Mouse (Mus musculus): ENCODE results near the gene Chfr.

The Chfr gene

DNA sequence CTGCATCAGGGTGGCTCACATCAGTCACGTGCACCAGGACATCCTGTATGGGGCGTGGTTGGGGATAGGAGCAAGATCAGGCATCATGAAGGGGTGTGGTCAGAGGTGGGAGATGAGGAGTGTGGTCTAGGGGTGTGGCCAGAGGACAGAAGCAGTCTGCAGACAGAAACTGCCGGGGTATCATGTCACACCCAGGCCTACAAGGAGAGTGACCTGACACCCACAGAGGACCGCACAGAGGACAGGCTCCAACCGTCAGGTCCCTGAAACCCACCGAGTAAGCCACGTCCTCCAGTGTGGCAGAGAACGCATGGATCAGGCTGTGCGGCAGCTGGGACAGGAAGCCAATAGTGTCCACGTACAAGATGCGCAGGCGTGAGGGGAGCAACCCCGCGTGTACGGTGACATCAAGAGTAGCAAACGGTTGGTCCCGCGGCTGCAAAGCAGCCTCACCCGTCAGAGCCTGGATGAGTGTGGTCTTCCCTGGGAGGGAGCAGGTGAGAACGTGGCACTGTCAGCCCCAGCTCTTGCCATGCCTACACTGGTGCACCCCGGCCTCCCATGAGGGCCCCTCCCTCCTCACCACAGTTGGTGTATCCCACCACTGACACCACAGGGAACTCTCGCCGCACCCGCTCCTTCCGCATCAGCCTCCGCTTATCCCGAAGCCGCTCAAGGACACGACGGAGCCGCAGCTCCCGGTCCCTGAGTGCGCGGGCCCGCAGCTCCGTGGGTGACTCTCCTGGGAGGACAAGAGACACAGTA lies 30.8 kb upstream of the Chfr start:
- TF ChIP-seq GATA4 (IDR thresholded peaks at IDR 0.05; ENCODE audit: insufficient replicate concordance, low read length) = no peak

DNA sequence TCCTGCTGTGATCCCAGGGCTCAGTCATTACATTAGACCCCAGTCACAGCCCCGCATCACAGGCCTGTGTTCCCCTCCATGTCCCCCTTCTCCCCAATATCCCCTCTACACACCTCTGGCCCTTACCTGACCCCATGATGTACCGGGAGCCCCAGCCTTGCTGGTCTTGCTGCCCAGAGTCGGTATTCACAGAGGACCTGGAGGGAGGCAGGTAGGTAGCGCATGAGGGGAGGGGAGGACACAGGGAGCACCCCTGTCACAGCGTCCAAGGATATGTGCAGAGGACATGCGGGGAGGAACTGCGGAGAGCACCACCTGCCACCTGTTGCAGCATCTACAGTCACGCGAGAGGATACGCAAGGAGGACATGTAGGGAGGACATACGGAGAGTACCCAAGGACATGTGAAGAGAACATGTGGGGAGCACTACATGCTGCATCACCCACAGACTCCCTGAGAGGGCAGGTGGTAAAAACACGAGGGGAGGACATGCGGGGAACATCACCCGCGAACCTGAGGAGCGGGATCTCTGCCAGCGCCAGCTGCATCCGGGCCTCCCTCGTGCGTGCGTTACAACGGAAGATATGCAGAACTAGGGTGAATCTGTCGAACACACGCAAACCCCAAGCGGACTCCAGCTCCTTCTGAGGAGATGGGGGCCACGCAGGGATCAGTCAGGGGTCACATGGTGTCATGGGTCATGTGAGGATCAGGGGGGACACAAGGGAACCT lies 29.3 kb upstream of the Chfr start:
- TF ChIP-seq GATA4 (IDR thresholded peaks at IDR 0.05; ENCODE audit: insufficient replicate concordance, low read length) = no peak

DNA sequence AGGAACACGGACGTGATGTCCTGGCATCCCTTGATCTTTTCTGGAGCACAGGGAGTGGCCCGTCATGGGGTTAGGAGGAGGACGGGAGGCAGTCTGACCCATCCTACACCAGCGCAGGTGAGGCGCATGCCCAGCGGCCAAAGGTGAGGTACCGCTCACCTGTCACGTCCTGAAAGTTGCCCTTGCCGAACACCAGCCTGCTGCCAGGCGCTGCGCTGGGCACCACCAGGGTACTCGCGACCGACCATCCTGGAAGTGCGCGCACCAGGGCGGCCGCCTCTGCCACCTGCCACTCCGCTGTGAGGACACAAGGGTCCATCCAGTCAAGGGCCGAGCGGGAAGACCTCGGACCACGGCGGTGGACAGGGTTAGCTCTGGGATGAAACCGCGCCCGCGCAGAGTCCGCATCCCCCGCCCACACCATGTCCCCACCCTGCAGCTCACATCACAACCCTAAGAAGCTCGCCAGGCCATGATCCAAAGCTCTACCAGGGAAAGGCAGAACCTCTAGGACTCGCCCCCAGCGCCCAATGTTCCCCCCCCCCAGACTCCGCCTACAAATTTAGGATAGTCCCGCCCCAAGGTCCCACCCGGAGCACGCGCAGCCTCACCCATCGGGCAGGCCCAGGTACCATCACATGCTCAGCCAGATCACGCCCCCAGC lies 28.6 kb upstream of the Chfr start:
- no peak for TF ChIP-seq GATA4 (IDR thresholded peaks at IDR 0.05; ENCODE audit: insufficient replicate concordance, low read length)

DNA sequence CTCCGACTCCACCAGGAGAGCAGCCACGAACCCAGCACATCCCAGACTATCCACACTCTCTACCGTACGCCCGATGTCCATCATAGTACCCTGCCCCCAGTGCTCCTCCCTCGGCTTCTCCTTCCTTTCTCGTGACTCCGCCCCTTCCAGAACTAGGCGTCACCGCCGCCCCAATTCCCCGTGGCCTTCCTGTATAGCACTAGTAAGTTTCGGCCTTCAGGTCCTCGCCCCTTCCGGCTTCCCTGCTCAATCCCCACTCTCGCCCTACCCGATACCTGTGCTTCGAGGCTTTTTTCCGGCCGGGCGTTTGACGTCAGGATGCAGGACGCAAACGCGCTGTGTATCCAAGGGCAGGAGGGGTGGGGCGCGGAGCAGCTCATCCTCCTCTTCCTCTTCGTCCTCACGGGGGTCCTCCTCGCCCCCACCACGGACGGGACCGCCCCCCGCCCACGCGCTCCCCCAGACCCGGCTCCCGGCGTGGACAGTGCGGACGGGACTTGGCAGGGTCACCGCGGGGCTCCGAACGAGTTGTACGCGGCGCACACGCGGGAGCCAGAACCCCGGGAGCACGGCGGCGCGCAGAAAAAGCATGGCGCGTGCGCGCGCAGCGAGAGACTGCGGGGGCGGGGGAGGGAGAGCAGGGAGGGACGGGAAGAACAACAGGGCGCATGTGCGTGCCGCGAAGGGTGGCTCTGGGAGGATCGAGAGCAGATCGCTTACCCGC lies 27.9 kb upstream of the Chfr start, which contains the start of gene Gtpbp6:
Gene Gtpbp6, minus strand, starts transcription at position 617 of the 724 bp plus-strand sequence.
- TF ChIP-seq GATA4 (IDR thresholded peaks at IDR 0.05; ENCODE audit: insufficient replicate concordance, low read length) = no peak

DNA sequence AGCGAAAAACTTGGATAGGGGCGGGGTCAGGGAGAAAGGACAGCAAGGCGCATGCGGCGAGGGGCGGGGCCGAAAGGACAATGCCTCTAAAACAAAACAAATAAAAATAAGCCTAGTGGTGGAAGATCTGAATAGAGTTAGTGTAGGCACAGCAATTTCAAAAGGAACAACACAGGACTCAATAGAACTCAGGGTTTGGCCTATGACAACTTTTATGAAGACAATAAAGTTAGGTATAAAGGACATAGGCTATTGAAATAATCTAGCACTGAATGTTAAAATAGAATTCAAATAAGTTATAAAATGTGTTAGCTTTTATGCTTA lies 27.4 kb upstream of the Chfr start:
- no peak for TF ChIP-seq GATA4 (IDR thresholded peaks at IDR 0.05; ENCODE audit: insufficient replicate concordance, low read length)

DNA sequence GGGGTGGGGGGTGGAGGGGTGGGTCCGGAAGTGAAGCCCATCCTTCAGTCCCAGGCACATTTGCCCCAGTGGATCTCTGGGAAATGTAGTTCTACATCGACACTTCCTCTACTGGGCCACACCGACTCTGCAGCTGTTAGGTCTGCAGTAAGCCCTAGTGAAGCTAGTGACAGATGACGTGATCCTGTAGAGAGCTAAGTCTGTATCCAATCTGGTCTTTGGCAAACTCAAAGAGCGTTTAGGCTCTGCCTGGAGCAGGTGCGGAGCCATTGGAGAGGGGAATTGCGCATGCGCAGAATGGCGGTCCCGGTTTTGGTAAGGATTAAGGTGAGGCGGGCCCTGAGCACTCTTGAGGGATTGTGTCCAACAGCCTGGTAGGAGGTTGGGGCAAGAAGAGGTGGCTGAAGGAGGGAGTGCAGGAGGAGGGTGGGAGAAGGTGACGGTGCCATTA lies 25.6 kb upstream of the Chfr start, which contains the start of gene Zfp605:
Gene Zfp605, plus strand, starts transcription at position 102 of the 451 bp plus-strand sequence.
- TF ChIP-seq GATA4 (IDR thresholded peaks at IDR 0.05; ENCODE audit: insufficient replicate concordance, low read length) = no peak

DNA sequence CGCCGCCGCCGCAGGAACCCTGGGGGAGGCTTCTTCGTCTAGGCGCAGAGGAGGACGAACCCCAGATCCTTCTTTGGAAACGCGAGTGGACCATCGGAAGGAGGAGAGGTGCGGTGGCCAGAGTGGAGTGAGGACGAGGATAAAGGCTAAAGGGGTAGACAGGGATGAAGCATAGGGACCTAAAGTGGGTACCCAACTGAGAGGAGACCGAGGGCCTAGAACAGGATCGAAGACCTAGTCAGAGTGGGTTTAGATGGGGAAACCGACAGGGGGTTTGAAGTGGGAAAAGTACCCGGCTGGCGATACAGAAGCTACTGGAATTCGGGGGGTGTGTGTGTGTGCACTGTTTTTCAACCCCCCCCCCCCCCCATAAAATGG lies 434 bp downstream of the Chfr start:
- no peak for TF ChIP-seq GATA4 (IDR thresholded peaks at IDR 0.05; ENCODE audit: insufficient replicate concordance, low read length)

DNA sequence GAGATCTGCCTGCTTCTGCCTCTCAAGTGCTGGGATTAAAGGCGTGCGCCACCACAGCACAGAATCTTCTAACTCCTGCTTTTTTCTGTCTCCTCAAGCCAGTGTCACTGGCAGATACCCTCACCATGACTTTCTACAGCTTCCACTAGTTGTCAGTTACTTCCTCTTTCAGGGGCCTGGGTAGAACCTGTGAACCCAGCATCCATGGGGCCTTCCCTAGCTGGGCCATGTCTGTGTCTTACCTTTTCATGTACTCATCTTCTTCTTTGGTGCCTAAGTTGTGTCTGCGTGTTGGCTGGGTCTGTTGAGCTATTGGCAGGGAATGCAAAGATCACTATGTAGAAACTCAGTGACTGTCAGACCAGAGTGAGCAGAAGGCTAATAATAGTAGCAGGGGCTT lies 2.2 kb downstream of the Chfr start:
- TF ChIP-seq GATA4 (IDR thresholded peaks at IDR 0.05; ENCODE audit: insufficient replicate concordance, low read length) = no peak

DNA sequence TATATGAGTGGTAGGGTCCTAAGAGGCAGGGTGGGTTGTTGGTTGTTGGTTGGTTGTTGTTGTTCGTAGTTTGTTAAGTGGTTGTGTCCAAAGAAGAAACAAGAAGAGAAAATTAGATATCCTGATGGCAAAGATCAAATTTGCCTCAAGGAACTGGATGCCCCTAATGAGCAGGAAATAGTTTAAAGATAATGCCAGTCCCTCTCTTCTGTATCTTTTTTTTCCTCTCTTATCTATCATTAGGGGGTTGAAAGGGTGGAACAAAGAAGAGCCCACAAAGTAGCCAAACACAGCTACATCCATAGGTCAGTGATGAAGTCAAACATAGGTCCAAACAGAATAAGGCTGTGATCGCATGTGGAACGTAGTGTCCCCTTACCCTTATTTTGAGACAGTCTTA lies 3.7 kb downstream of the Chfr start:
- no peak for TF ChIP-seq GATA4 (IDR thresholded peaks at IDR 0.05; ENCODE audit: insufficient replicate concordance, low read length)

DNA sequence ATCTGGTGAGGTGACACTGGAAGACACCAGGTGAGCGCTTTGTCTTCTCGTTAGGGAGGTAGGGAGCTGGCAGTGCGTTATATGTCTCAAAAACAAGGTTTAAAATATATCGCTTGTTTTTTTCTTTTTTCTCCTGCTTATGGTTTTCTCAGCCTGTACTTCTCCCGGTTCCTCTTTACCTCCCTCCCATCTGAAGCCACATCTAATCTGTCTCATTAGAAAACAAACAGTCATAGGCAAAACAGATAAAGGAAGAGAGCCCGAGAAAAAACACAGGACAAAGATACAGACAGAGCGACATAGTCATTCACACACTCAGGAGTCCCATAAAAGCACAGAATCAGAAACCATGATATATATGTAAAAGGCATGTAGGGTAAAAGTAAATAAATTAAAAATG lies 4.8 kb downstream of the Chfr start:
- no peak for TF ChIP-seq GATA4 (IDR thresholded peaks at IDR 0.05; ENCODE audit: insufficient replicate concordance, low read length)

DNA sequence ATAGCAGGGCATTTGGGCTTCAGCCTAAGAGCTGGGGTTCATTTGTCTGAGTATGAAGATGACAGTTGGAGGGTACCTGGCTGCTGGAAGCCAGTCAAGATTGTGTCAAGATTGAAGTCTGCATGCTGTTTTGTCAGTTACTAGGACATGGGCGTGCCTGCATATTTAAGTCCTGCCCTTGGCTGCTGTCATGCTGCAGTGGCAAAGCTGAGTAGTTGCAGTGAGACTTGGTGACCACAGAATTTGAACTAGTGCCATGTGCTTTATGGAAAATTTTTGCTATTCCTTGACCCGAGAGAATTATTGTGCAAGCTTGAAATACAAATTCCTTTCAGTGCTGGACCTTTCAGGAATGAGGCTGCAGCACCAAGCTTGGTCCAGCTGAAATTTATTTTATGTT lies 6.7 kb downstream of the Chfr start:
- TF ChIP-seq GATA4 (IDR thresholded peaks at IDR 0.05; ENCODE audit: insufficient replicate concordance, low read length) = no peak

DNA sequence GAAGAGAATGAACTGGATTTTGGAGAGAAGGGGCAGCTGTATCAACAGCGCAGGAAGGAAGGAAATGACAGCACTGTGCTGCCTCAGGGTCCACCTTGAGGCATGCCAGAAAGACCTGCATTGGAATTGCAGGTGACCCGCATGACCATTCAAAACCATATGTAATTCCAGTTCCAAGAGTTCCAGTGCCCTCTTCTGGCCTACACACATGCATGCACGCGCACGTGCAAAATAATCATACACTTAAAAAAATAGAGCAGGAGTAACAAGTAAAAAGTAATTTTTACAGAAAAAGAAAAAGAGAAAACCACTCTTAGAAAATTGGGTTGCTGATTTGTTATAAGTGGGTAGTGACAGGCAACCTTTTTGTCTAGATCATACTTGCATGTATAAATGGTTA lies 7.4 kb downstream of the Chfr start:
- no peak for TF ChIP-seq GATA4 (IDR thresholded peaks at IDR 0.05; ENCODE audit: insufficient replicate concordance, low read length)

DNA sequence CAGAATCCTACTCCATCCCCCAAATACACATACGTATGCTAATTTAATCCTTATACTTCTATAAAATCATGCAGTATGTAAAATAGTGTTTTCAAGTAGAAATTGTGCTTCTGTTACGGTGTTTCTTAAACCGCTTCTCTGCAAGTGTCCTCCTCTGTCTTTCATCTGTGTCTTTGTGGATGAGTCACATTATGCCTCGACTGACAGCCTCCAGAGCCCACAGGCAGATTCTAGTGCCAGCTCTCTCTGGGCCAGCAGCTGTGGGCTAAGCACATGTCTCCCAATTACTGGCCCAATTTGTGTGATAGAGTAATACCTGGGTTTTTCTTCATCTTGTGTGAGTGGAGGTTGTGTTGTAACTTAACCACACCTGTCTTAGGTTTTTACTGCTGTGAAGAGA lies 33.7 kb downstream of the Chfr start:
- no peak for TF ChIP-seq GATA4 (IDR thresholded peaks at IDR 0.05; ENCODE audit: insufficient replicate concordance, low read length)

DNA sequence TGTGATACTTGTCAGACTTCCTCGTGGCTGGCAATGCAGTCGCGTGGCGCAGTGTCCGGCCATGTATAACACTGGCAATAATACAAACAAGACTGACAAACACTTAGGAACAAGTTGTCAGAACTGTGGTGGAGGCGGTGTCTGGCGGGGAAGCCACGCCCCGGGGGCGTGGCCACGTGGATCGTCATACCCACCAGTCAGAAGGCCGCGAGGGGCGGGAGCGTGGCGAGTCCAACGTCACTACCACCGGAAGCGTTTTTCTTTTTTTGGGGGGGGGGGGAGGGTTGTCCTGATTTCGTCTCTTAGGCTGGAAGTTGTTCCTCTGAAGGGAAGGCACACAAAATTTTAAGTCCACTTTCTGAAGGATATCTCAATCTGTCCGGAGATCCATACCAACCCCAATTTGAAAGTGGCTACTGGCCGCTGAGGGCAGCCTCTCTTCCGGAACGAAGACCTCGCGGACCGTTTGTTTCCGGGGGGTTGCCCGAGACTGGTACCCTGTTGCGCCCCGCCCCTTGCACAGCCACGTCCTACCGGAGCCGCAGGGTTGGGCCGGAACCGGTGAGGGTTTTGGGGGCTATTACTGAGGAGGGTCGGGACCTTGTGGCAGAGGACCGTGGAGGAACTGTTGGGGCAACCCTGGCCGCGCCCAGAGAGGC lies 40.8 kb downstream of the Chfr start, which contains the start of gene Golga3:
Gene Golga3, plus strand, starts transcription at position 340 of the 659 bp plus-strand sequence.
- no peak for TF ChIP-seq GATA4 (IDR thresholded peaks at IDR 0.05; ENCODE audit: insufficient replicate concordance, low read length)

DNA sequence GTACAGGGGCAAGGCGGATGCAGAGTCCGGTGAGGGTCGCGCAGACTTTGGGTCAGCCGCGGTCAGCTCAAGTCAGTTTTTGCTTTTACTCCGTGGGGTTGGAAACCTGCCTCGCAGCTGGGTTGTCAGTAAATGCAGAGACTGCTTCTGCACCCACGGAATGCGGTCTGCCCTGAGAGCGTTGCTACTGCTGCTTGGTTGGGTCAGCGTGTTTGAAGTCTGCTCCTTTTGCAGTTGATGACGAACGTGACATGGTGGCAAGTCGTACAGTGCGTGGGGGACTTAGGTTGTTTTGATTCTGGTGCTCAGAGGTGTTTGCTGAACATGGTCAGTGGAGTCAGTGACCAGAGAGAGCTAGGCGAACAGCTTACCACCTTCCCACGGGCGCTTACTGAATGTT lies 41.4 kb downstream of the Chfr start:
- TF ChIP-seq GATA4 (IDR thresholded peaks at IDR 0.05; ENCODE audit: insufficient replicate concordance, low read length) = no peak
